Mouse (Mus musculus) stomach, postnatal 0 days (tissue): ENCODE data around the gene Lgr4. TPM values are rescaled to one million over a fixed set of nuclear protein-coding genes. Genes with fewer than 3 reads are reported as not detected.
A peak's percentile ranks its signal among the peaks of the same experiment; 100 is the strongest.

Experiments used
- ATAC-seq: fragments of 200-750 bp; cut with Nextera tagmentation; 2 replicates; pipeline ENCODE4 v1.8.0; 2017; ENCODE audit not compliant: low FRiP score, low TSS enrichment
- DNase-seq: peaks from one replicate; pipeline ENCODE4 v3.0.0-alpha.2; 2016; ENCODE audit warnings: low spot score
- H3K27ac ChIP-seq: fragments of 300-500 bp; sonication (generic); replicated peaks from 2 replicates; pipeline ENCODE4 v1.5.1; 2014; ENCODE audit warnings: mild to moderate bottlenecking, control low read depth
- H3K27me3 ChIP-seq: fragments of 300-500 bp; sonication (generic); 2 replicates; pipeline ENCODE4 v1.6.1; 2014; ENCODE audit warnings: low read length; ENCODE audit not compliant: control insufficient read depth, insufficient read depth
- H3K36me3 ChIP-seq: fragments of 300-500 bp; sonication (generic); 2 replicates; pipeline ENCODE4 v1.6.1; 2014; ENCODE audit warnings: low read length, mixed read lengths; ENCODE audit not compliant: control insufficient read depth, insufficient read depth
- H3K4me1 ChIP-seq: fragments of 300-500 bp; sonication (generic); replicated peaks from 2 replicates; pipeline ENCODE4 v1.6.1; 2014; ENCODE audit warnings: antibody characterized with exemption; ENCODE audit not compliant: control insufficient read depth, insufficient read depth
- H3K4me2 ChIP-seq: fragments of 300-500 bp; sonication (generic); replicated peaks from 2 replicates; pipeline ENCODE4 v1.6.1; 2014; ENCODE audit warnings: low read depth, mild to moderate bottlenecking, control low read depth, moderate library complexity
- H3K4me3 ChIP-seq: fragments of 300-500 bp; sonication (generic); 2 replicates; pipeline ENCODE4 v1.5.1; 2014; ENCODE audit warnings: low read depth, low read length, control low read depth
- H3K9ac ChIP-seq: fragments of 300-500 bp; sonication (generic); 2 replicates; pipeline ENCODE4 v1.6.1; 2014; ENCODE audit warnings: mild to moderate bottlenecking, low read length, control low read depth, mixed read lengths
- H3K9me3 ChIP-seq: fragments of 300-500 bp; sonication (generic); 2 replicates; pipeline ENCODE4 v1.6.1; 2016; ENCODE audit warnings: low read length; ENCODE audit not compliant: control insufficient read depth
- CTCF ChIP-seq: IDR thresholded peaks from 2 replicates; pipeline ENCODE4 v1.5.1; 2016; ENCODE audit warnings: antibody characterized with exemption, low read depth, mild to moderate bottlenecking, moderate library complexity
- EP300 ChIP-seq: optimal IDR thresholded peaks from 2 replicates; pipeline ENCODE3; 2016; ENCODE audit warnings: antibody characterized with exemption
- WGBS: fragments of 180-500 bp; shearing (Covaris S2); extraction: QIAGEN DNeasy Blood & Tissue Kit; methylation state at CpG from one replicate; pipeline ENCODE4 v1.1.7; 2014; 5-methylcytosine and 5-hydroxymethylcytosine counted together
- polyA plus RNA-seq: library from polyadenylated mRNA; unstranded; fragments of >200 nt; fragmentation: Nextera tagmentation; extraction: Ambion mirVana; gene quantifications from 2 replicates; pipeline ENCODE4 v1.2.1, GENCODE M21; 2015

Gene Lgr4
- polyA plus RNA-seq, 1 experiment from 2014 or later = 15.0 TPM

- ATAC-seq = peak; percentile 77
- Histone ChIP-seq H3K9me3 (no peaks in the 10 kb centered on the region), H3K36me3 (0 out of 2 replicates have a peak, but pooled peaks cover 3% of the 10 kb centered on the region), H3K27ac (no peak overlapping the region), H3K9ac (no peak overlapping the region), H3K4me3 (no peak overlapping the region), H3K4me2 (no peak overlapping the region), H3K27me3 (no peaks in the 10 kb centered on the region), H3K4me1 (no peaks in the 10 kb centered on the region)
- peak; percentile 84 for DNase-seq
- no peak for TF ChIP-seq EP300
- peak; percentile 100 for TF ChIP-seq CTCF
- WGBS = under 1% methylated on average over 7 of the region's 7 CpGs
These were observed 13.2 kb upstream of the Lgr4 start for GRCm38 (mm10) chr2:109904171-109904821.

- no peaks in the 10 kb centered on the region for H3K36me3 ChIP-seq
- 73% methylated on average over 2 of the region's 2 CpGs for WGBS
- no peak overlapping the region for H3K9ac ChIP-seq
- ATAC-seq (no peak), DNase-seq (no peak)
- no peaks in the 10 kb centered on the region for H3K9me3 ChIP-seq
- no peak overlapping the region for H3K27ac ChIP-seq
- no peaks in the 10 kb centered on the region for H3K27me3 ChIP-seq
- TF ChIP-seq EP300 (no peak), CTCF (no peak)
- no peak overlapping the region for H3K4me2 ChIP-seq
- no peaks in the 10 kb centered on the region for H3K4me1 ChIP-seq
- H3K4me3 ChIP-seq = no peak overlapping the region
These were observed 8.3 kb upstream of the Lgr4 start for GRCm38 (mm10) chr2:109909122-109909521.

GRCm38 (mm10) chr2:109912216-109912615 is 5.2 kb upstream of the Lgr4 start:
- no peaks in the 10 kb centered on the region for H3K27me3 ChIP-seq
- DNase-seq = no peak
- no peak overlapping the region for H3K9ac ChIP-seq
- WGBS = 94% methylated on average over 8 of the region's 8 CpGs
- H3K4me3 ChIP-seq = no peak overlapping the region
- H3K9me3 ChIP-seq = no peaks in the 10 kb centered on the region
- no peak for ATAC-seq
- no peak overlapping the region for H3K27ac ChIP-seq
- H3K4me2 ChIP-seq = no peak overlapping the region
- H3K4me1 ChIP-seq = no peaks in the 10 kb centered on the region
- no peak for TF ChIP-seq EP300
- TF ChIP-seq CTCF = no peak
- H3K36me3 ChIP-seq = no peaks in the 10 kb centered on the region

GRCm38 (mm10) chr2:109912766-109913165 is 4.7 kb upstream of the Lgr4 start:
- Histone ChIP-seq H3K36me3 (no peaks in the 10 kb centered on the region), H3K9me3 (no peaks in the 10 kb centered on the region), H3K4me2 (no peak overlapping the region), H3K4me1 (no peaks in the 10 kb centered on the region), H3K27me3 (no peaks in the 10 kb centered on the region), H3K27ac (no peak overlapping the region), H3K9ac (no peak overlapping the region), H3K4me3 (no peak overlapping the region)
- DNase-seq (no peak), ATAC-seq (no peak)
- no peak for TF ChIP-seq EP300
- no peak for TF ChIP-seq CTCF
- WGBS = 89% methylated on average over 12 of the region's 12 CpGs

GRCm38 (mm10) chr2:109913241-109913640 is 4.2 kb upstream of the Lgr4 start:
- Histone ChIP-seq H3K9me3 (no peaks in the 10 kb centered on the region), H3K36me3 (no peaks in the 10 kb centered on the region), H3K4me2 (no peak overlapping the region), H3K9ac (no peak overlapping the region), H3K27me3 (no peaks in the 10 kb centered on the region), H3K27ac (no peak overlapping the region), H3K4me1 (no peaks in the 10 kb centered on the region), H3K4me3 (no peak overlapping the region)
- TF ChIP-seq CTCF (no peak), EP300 (no peak)
- no peak for DNase-seq
- no peak for ATAC-seq
- 79% methylated on average over 8 of the region's 8 CpGs for WGBS

GRCm38 (mm10) chr2:109914601-109915000 is 2.8 kb upstream of the Lgr4 start:
- no peak for ATAC-seq
- Histone ChIP-seq H3K36me3 (no peaks in the 10 kb centered on the region), H3K4me2 (no peak overlapping the region), H3K9ac (no peak overlapping the region), H3K4me3 (no peak overlapping the region), H3K4me1 (no peaks in the 10 kb centered on the region), H3K27ac (no peak overlapping the region), H3K27me3 (no peaks in the 10 kb centered on the region), H3K9me3 (no peaks in the 10 kb centered on the region)
- no peak for TF ChIP-seq CTCF
- TF ChIP-seq EP300 = no peak
- no peak for DNase-seq
